Mouse (Mus musculus) liver, embryonic 14.5 days (tissue): ENCODE results near the gene Creb5. TPM values are rescaled to one million over a fixed set of nuclear protein-coding genes. Genes with fewer than 3 reads are reported as not detected.

Source experiments
- ATAC-seq: fragments of 200-750 bp; cut with Nextera tagmentation; 2 replicates; pipeline ENCODE4 v1.8.0; 2017; ENCODE audit warnings: moderate number of reproducible peaks, mild to moderate bottlenecking, moderate library complexity; ENCODE audit not compliant: insufficient read depth
- DNase-seq, 3 experiments: peaks; one replicate each; pipeline ENCODE4 v3.0.0-alpha.2; 2012 to 2013; ENCODE audit warnings: low read depth in 3 of 3, low spot score in 3 of 3
- H3K27ac ChIP-seq: fragments of 300-500 bp; sonication (generic); 2 replicates; pipeline ENCODE4 v1.5.1; 2014; ENCODE audit warnings: moderate library complexity, mild to moderate bottlenecking, control low read depth, inconsistent platforms
- H3K27me3 ChIP-seq: fragments of 300-500 bp; sonication (generic); 2 replicates; pipeline ENCODE4 v1.6.1; 2014; ENCODE audit warnings: mild to moderate bottlenecking, low read length, moderate library complexity; ENCODE audit not compliant: control insufficient read depth, insufficient read depth
- H3K36me3 ChIP-seq: fragments of 300-500 bp; sonication (generic); replicated peaks from 2 replicates; pipeline ENCODE4 v1.6.1; 2014; ENCODE audit warnings: low read depth; ENCODE audit not compliant: control insufficient read depth, insufficient read depth
- H3K4me1 ChIP-seq, 2 experiments: fragments of 200-500 bp in 1 of 2; fragments of 300-500 bp in 1 of 2; sonication (generic) in 1 of 2; replicated peaks; 2 replicates each; pipeline ENCODE4 v1.6.1; 2012 to 2014; ENCODE audit warnings: antibody characterized with exemption in 1 of 2, inconsistent platforms in 1 of 2, low read length in 1 of 2; ENCODE audit not compliant: control insufficient read depth in 2 of 2, insufficient read depth in 2 of 2
- H3K4me2 ChIP-seq: fragments of 300-500 bp; sonication (generic); 2 replicates; pipeline ENCODE4 v1.6.1; 2014; ENCODE audit warnings: low read depth, mild to moderate bottlenecking, control low read depth, moderate library complexity
- H3K4me3 ChIP-seq, 2 experiments: fragments of 200-500 bp in 1 of 2; fragments of 300-500 bp in 1 of 2; sonication (generic) in 1 of 2; 2 replicates each; pipeline ENCODE4 v1.5.1; 2012 to 2014; ENCODE audit warnings: low read depth in 2 of 2, low read length in 2 of 2, mild to moderate bottlenecking in 2 of 2, control low read depth in 1 of 2, inconsistent platforms in 1 of 2, moderate library complexity in 1 of 2; ENCODE audit not compliant: insufficient read depth in 1 of 2
- H3K9ac ChIP-seq: fragments of 300-500 bp; sonication (generic); replicated peaks from 2 replicates; pipeline ENCODE4 v1.6.1; 2014; ENCODE audit warnings: mild to moderate bottlenecking, control low read depth, moderate library complexity
- H3K9me3 ChIP-seq: fragments of 300-500 bp; sonication (generic); 2 replicates; pipeline ENCODE4 v1.6.1; 2016; ENCODE audit warnings: low read length, mixed read lengths; ENCODE audit not compliant: control insufficient read depth
- CTCF ChIP-seq: IDR thresholded peaks from 2 replicates; pipeline ENCODE4 v1.5.1; 2016; ENCODE audit warnings: antibody characterized with exemption, low read depth, control low read depth
- EP300 ChIP-seq: IDR thresholded peaks from 2 replicates; pipeline ENCODE4 v1.6.1; 2016; ENCODE audit warnings: antibody characterized with exemption, low read depth
- WGBS: fragments of 180-500 bp; shearing (Covaris S2); extraction: QIAGEN DNeasy Blood & Tissue Kit; methylation state at CpG from one replicate; pipeline ENCODE4 v1.1.7; 2014; ENCODE audit not compliant: insufficient replicate concordance; 5-methylcytosine and 5-hydroxymethylcytosine counted together
- polyA plus RNA-seq, 2 experiments: library from polyadenylated mRNA; depleted of rRNA in 1 of 2; stranded (reverse) in 1 of 2; unstranded in 1 of 2; fragments of >200 nt; fragmentation: Nextera tagmentation in 1 of 2; extraction: Ambion mirVana in 1 of 2; gene quantifications; 2 replicates each; pipeline versions ENCODE4 v1.2.1 to v1.2.3; 2012 to 2014

Creb5 gene
- polyA plus RNA-seq, 2 experiments = 0.04 to 0.06 TPM

DNA sequence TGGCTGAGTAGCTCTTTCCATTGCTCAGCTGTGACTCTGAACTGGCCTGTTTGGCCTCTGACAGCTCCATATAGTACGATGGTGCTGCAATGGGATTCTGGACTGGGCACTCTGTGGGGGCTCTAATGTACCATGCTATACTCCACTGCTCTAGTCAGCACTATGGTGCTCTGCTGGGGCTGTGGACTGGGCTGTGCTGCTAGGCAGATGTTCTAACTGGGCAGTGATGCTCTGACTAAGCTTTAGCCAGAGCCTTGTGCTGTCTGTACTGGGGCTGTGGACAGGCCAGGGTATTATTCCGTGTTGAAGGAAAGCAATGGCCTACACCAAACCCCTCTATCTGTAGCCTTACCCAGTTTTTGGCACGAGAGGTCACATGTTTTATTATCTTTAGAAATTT is 316.0 kb downstream of the Creb5 start:
- Histone ChIP-seq H3K36me3 (no peaks in the 10 kb centered on the region), H3K4me2 (no peak overlapping the region), H3K4me1 (no peaks in the 10 kb centered on the region), H3K27ac (no peak overlapping the region), H3K27me3 (no peaks in the 10 kb centered on the region; the same call in 1 of the 2 replicates), H3K9ac (no peak overlapping the region), H3K4me3 (no peak overlapping the region), H3K9me3 (no peaks in the 10 kb centered on the region)
- no peak for TF ChIP-seq EP300
- no peak for TF ChIP-seq CTCF
- 45% methylated on average over 3 of the region's 3 CpGs for WGBS
- ATAC-seq = no peak
- no peak for DNase-seq

DNA sequence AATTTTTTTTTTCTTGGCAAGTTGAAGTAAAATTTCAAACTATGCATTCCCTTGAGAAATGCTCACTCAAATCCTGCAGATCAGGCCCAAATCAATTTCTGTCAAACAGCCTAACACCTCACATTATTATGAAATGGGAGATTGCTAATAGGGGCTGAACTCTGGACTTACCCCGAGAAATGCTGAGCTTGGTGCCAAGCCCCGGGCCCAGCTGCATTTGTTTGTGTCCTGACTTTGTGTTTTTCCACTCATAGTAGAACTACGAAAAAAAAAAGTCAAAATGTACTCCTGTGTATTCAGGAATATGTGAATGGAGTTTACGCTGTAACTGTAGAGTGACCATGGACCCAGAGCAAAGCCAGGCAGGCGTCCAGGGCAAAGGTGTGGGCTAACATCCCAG is 316.6 kb downstream of the Creb5 start:
- no peaks in the 10 kb centered on the region for H3K36me3 ChIP-seq
- H3K9me3 ChIP-seq = no peaks in the 10 kb centered on the region
- no peaks in the 10 kb centered on the region for H3K4me1 ChIP-seq
- H3K4me2 ChIP-seq = no peak overlapping the region
- DNase-seq = no peak
- WGBS = 61% methylated on average over 5 of the region's 5 CpGs
- no peak overlapping the region for H3K4me3 ChIP-seq
- H3K9ac ChIP-seq = no peak overlapping the region
- TF ChIP-seq EP300 = no peak
- no peak for TF ChIP-seq CTCF
- H3K27ac ChIP-seq = no peak overlapping the region
- ATAC-seq = no peak
- no peaks in the 10 kb centered on the region; the same call in 1 of the 2 replicates for H3K27me3 ChIP-seq

DNA sequence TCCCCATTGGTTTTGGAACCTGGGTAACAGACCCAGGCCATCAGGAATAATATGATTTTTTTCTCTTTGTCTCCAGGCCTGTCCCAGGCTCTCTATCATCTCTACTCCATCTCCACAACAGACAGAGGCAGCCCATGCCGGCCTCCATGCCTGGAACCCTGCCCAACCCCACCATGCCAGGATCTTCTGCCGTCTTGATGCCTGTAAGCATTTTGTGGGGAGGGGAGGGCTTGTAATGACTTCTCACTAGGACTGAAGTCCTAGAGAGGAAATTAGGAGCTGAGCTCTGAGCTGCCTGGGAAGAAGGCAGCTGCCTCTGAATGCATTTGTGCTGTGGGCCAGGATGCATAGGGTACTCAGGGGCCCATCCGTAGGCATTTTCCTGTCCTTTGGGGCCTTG is 317.3 kb downstream of the Creb5 start:
- Histone ChIP-seq H3K27me3 (no peaks in the 10 kb centered on the region; the same call in 1 of the 2 replicates), H3K27ac (no peak overlapping the region), H3K9me3 (no peaks in the 10 kb centered on the region), H3K36me3 (no peaks in the 10 kb centered on the region), H3K4me2 (no peak overlapping the region), H3K4me3 (no peak overlapping the region), H3K4me1 (no peaks in the 10 kb centered on the region), H3K9ac (no peak overlapping the region)
- ATAC-seq = no peak
- no peak for TF ChIP-seq EP300
- no peak for TF ChIP-seq CTCF
- DNase-seq = no peak
- 68% methylated on average over 3 of the region's 3 CpGs for WGBS

DNA sequence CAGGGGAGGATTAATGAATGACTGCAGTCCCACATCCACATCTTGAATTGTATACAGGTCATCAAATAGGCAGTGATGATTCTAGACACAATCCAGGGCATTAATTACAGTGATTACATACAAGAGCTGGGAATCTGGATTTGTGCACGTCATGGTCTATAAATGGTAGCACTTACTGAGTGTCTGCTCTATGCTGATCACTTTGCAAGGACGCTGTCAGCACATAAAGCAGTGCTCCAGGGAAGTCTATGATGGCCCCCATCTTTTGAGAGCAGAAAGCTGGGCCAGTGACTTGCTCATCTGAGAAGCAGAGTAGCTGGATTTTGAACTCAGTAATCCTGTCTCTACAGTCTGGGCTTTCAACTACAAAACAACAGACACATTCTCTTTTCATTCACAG is 318.1 kb downstream of the Creb5 start:
- ATAC-seq (no peak), DNase-seq (no peak)
- H3K9me3 ChIP-seq = no peaks in the 10 kb centered on the region
- H3K36me3 ChIP-seq = no peaks in the 10 kb centered on the region
- no peaks in the 10 kb centered on the region; the same call in 1 of the 2 replicates for H3K27me3 ChIP-seq
- no peak overlapping the region for H3K4me2 ChIP-seq
- WGBS = 55% methylated on average over 2 of the region's 2 CpGs
- no peak overlapping the region for H3K4me3 ChIP-seq
- no peak overlapping the region for H3K9ac ChIP-seq
- no peak overlapping the region for H3K27ac ChIP-seq
- H3K4me1 ChIP-seq = no peaks in the 10 kb centered on the region
- TF ChIP-seq CTCF (no peak), EP300 (no peak)

DNA sequence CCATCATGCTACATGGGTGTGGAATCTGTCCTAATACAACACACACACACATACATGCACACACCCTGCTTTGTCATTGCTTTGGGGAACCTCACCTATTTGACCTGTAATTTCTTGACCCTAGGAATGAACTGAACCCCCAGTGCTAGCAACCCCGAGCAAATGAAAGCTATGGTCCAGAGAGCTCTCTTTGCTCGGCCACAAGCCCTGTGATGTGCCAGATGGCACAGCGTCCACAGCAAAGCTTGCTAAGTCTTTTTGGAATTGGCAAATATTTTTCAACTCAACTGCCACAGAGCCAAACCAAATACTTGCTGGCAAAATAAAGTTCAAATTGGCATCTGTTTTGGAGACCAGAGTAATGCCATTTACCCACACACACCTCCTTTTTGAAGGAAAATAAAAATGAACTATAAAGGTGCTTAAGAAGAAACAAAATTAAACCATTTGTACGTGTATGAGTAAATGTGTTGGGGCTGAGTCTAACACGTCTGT is 324.4 kb downstream of the Creb5 start:
- Histone ChIP-seq H3K4me2 (no peak overlapping the region), H3K36me3 (no peaks in the 10 kb centered on the region), H3K9ac (no peak overlapping the region), H3K27me3 (no peaks in the 10 kb centered on the region), H3K9me3 (no peaks in the 10 kb centered on the region), H3K4me1 (no peaks in the 10 kb centered on the region), H3K27ac (no peak overlapping the region), H3K4me3 (no peak overlapping the region)
- WGBS = 47% methylated on average over 5 of the region's 5 CpGs
- DNase-seq = no peak
- no peak for ATAC-seq
- TF ChIP-seq EP300 = no peak
- no peak for TF ChIP-seq CTCF
